Mouse (Mus musculus): ENCODE results near the gene Sh3gl2.

Sh3gl2 gene

DNA sequence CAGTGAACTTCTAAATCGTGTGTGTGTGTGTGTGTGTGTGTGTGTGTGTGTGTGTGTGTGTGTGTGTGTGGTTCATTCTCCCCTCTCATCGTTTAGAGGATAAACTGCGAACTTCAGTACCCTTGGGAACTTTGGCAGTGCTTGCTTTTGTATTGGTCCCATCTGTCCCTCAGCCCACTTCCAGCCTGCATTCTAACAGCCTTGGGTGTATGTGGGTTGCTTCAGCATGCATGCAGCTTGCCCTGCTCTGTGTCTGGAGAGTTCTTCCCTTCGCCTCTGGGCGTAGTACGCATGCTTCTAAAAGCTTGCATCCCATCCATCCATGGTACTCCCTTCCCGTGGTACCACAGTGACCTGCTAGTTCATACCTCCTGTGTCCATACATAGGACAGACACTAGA is 200.3 kb downstream of the Sh3gl2 start:
- in situ Hi-C loops (cut with MboI, MseI), result loop anchor here in 1 of 2 experiments (10.0 kb wide), 2 partner anchors 400 to 670 kb away; no protein-coding TSS in a partner anchor

DNA sequence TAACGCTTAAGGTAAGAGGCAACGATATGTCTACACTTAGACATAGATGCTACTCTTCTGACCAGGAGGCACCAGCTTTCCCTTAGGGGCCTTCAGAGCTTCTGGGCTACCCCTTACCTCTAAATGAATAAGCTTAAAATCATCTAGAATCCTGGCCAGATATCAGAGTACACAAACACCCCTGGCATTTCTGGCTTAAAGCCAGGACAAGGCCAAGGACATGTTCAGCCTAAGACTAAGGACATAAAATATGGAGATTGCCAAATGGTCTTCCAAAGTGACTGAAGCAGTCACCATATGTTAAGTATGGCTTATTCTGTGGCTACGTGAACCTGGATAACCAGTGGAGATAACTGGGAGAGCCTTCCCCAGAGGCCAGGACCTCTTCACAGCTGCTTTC is 211.5 kb downstream of the Sh3gl2 start:
- in situ Hi-C loops (cut with MboI, MseI), result no loop called here

- in situ Hi-C loops (cut with MboI, MseI), result no loop called here
Measured at GRCm38 (mm10) chr4:85420429-85420828, 215.5 kb downstream of the Sh3gl2 start.

DNA sequence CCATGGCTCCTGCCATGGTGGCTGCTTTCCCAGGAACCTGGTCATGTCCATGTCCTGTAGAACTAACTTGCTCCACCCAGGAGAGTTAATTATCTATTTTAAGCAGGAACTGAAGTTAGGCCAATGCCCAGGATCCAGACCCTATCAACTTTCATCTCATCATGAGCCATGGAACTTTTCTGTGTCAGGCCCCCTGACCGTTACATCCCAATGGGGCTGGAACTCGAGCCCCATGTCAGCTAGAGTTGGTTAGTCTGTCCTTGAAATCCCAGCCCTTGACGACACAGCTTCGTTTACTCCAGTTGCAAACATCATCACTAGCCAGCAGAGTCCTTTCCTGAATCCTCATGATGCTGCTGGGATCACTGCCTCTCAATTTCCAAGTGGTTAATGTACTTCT is 221.3 kb downstream of the Sh3gl2 start:
- in situ Hi-C loops (cut with MboI, MseI), result no loop called here

- in situ Hi-C loops (cut with MboI, MseI), result no loop called here
Measured at GRCm38 (mm10) chr4:85432786-85433185, 227.9 kb downstream of the Sh3gl2 start.

- in situ Hi-C loops (cut with MboI, MseI), result no loop called here
Measured at GRCm38 (mm10) chr4:85434734-85435133, 229.8 kb downstream of the Sh3gl2 start.

- in situ Hi-C loops (cut with MboI, MseI), result no loop called here
Measured at GRCm38 (mm10) chr4:85438813-85439212, 233.9 kb downstream of the Sh3gl2 start.

DNA sequence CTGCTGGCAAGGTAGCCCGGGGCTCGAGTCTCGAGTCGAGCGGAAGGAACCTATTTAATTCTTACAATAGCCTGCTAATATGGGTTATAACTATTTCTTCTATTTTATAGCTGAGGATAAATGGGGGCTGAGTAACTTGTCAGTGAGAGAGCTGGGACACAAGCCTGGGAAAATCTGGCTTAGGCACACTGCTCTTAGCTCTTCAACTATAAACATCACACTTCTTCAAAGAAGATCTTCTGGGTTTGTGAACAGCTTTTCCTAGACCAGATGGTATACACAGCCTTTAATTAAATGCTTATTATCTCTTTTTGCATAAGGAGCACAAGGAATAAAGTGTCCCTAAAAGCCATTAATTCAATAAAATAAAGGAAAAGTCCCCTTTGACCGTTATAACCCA is 278.7 kb downstream of the Sh3gl2 start:
- in situ Hi-C loops (cut with MboI, MseI), result no loop called here

- in situ Hi-C loops (cut with MboI, MseI), result no loop called here
Measured at GRCm38 (mm10) chr4:85486316-85486946, 281.5 kb downstream of the Sh3gl2 start.

GRCm38 (mm10) chr4:85505718-85506117 is 300.8 kb downstream of the Sh3gl2 start:
- in situ Hi-C loops (cut with MboI, MseI), result no loop called here

DNA sequence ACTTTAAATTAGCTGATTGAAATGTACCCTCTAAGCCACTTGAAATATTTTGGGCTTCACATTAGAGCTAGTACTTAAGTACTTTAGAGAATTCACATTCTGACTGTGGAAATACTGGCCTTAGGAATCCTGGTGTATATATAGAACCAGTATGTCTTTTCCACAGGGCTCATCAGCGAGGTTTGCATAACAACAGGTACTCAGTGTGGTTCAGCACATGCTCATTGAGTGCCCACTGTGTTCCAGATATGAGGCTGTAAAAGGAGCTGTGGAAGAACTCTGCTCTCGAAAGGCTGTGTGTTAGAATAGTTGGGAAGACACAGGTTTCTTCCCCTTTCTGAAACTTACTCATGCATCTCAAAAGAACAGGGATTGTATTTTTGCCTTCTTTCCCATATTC is 302.1 kb downstream of the Sh3gl2 start:
- in situ Hi-C loops (cut with MboI, MseI), result no loop called here

- in situ Hi-C loops (cut with MboI, MseI), result no loop called here
Measured at GRCm38 (mm10) chr4:85507491-85507890, 302.6 kb downstream of the Sh3gl2 start.

DNA sequence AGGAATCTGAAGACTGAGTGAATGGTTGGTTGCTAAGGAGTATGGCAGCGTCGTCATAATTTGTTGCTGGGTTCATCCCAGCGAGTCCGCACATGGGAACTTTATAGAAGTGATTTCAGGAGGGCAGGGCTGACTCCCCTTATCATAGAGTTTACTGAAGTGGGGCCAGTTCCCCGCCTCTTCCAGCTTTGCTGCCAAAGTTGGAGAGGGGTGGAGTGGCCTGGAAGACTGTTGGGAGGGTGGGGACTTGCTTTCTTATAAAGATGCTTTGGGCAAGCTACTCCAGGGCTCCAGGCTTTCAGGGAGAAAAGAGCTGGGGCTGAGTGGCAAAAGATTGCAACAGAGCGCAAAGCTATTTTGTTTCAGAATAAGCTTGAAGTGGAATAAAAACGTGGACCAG is 308.4 kb downstream of the Sh3gl2 start:
- in situ Hi-C loops (cut with MboI, MseI), result no loop called here

DNA sequence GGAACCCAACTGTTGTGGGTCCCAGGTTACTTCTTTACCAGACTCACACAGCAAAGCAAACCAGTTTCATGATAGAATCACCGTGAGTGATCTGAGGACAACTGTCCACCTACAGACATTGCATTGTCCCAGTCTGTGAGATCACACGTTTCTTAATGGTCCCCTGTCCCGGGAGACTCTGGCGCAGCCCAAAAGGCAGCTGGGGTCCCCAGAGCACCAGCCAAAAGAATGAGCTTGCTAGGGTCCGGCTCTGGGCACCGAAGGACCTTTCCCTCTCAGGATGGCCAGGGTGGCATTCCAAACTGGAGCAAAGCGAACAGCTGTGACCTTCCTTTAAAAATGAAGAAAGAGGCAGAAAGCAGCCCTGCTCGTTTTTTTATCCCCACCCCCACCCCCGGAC is 308.9 kb downstream of the Sh3gl2 start, which contains the start of gene Adamtsl1:
Gene Adamtsl1 (plus strand): TSS at position 381 of the 400 bp plus-strand sequence.
- in situ Hi-C loops (cut with MboI, MseI), result no loop called here

DNA sequence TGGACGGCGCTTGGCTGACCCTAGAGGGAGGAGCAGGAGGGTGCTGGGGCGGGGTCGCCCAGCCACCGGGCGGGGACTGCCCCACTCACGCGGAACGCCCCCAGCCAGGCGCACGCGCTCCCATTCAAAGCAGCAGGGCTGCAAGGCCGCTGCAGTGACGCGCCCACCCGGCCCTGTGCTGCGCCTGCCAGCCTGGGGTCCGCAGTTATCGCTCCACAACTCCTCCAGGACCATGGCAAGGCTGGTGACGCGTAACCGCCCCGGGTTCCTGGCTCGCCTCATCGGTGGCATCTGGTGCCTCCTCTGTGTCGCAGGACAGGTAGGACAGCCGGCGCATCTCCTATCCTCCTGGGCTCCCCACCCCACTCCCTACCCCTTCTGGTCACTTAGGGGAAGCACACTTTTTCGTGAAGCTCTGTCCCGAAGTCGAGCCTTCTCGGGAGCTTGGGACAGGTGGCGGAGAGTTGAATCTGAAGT is 309.3 kb downstream of the Sh3gl2 start:
- in situ Hi-C loops (cut with MboI, MseI), result no loop called here

DNA sequence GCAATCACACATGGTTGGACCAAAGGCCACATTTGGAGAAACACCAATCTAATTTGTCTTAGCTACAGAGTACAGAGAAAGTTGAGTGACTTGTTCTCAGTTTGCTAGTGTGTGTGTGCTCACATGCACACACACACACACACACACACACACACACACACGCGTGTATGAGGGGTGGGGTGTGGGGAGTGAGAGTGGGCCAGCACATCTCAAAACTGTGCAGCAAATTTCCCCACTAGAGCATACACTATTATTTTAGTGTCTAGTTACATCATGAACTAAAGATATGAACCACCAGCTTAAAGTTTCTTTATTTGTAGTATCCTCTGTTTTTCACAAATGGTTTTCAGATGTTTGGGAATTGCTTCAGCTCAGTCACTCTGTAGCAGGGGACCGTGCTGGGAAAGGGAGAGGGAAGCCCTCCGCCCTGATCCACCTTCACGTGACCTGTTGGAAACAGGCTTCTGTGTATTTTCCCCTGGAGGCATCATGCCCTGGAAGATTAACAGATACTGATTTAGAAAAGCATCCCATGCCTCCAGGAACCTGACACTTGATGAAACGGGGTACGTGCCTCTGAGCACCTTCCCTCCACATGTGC is 322.1 kb downstream of the Sh3gl2 start:
- in situ Hi-C loops (cut with MboI, MseI), result no loop called here

GRCm38 (mm10) chr4:85529852-85530251 is 324.9 kb downstream of the Sh3gl2 start:
- in situ Hi-C loops (cut with MboI, MseI), result no loop called here

DNA sequence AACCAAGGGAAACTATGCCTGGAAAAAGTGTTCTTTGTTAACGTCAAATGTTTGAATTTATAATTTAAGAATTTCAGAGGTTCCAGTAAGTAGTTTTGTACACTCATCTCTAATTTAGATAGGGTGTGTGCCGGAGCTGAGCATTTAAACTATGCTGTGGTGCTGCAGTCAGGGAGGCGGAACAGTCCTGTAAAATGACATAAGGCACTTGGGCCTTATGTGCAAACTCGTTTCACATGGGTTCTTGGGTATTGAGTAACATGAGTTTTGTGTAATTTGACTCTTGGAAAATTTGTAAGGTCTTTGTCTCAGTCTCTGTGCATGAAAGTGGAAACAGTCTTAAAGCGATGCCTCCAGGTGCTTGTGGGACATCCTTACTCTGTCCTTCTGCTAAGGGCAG is 334.8 kb downstream of the Sh3gl2 start:
- in situ Hi-C loops (cut with MboI, MseI), result no loop called here

- in situ Hi-C loops (cut with MboI, MseI), result no loop called here
Measured at GRCm38 (mm10) chr4:85543221-85543620, 338.3 kb downstream of the Sh3gl2 start.

- in situ Hi-C loops (cut with MboI, MseI), result no loop called here
Measured at GRCm38 (mm10) chr4:85554696-85555095, 349.8 kb downstream of the Sh3gl2 start.

- in situ Hi-C loops (cut with MboI, MseI), result no loop called here
Measured at GRCm38 (mm10) chr4:85559753-85560152, 354.8 kb downstream of the Sh3gl2 start.

DNA sequence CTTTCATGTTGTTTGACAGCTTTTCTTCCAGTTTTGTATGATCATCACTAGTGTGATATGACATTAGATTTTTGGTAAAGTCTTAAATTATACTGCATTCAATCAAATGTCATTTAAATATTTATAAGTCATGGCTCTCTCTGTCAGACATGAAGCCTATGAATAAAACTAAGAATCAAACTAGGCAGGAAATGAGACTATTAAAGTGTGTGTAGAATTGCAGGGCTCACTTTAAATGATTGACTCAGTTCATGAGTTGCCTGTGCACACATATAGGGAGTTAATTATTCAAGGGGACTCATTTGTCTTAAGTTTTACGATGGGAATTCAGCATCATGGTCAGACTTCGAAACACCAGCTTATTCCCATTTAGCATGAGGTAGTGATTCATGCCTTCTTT is 380.5 kb downstream of the Sh3gl2 start:
- in situ Hi-C loops (cut with MboI, MseI), result no loop called here

DNA sequence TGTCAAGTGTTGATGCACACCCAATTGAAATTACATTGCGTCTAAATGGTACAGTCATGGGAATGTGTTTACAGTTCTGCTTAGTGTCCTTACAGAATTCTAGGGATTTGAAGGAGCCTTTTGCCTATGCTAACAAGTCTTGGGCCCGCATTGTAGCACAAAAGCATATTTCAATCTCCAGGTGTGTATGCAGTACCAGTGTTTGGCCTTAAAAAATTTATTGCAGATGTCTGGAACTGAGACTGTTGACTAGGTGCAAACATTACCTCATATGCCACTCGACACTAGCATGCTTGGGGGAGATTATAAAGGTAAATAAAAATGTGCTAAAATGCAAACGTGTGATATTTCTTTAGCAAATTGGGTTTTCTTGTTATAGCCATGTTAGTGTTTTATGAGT is 384.0 kb downstream of the Sh3gl2 start:
- in situ Hi-C loops (cut with MboI, MseI), result no loop called here

All from T-helper 17 cell (primary cell).